Mouse (Mus musculus): ENCODE results near the gene Cd247.
"Not testable (repeated sequence)": the region's sequence is repeated elsewhere in the genome, so short reads cannot be mapped to it uniquely, and the experiment has no call there.

The Cd247 gene

GRCm38 (mm10) chr1:165788511-165788910 lies at the start of gene Cd247:
Gene Cd247, plus strand, starts transcription at chr1:165788681.
- DNase-seq (ENCODE audit: low spot score): no peak

GRCm38 (mm10) chr1:165738985-165739384 lies 49.5 kb upstream of the Cd247 start:
- DNase-seq (ENCODE audit: low spot score): no peak

- no peak for DNase-seq (ENCODE audit: low spot score)
Measured at GRCm38 (mm10) chr1:165741989-165742388, 46.5 kb upstream of the Cd247 start.

GRCm38 (mm10) chr1:165748053-165748452 lies 40.4 kb upstream of the Cd247 start:
- no peak for DNase-seq (ENCODE audit: low spot score)

- no peak for DNase-seq (ENCODE audit: low spot score)
Measured at GRCm38 (mm10) chr1:165751142-165751541, 37.3 kb upstream of the Cd247 start.

GRCm38 (mm10) chr1:165751838-165752237 lies 36.6 kb upstream of the Cd247 start:
- DNase-seq (ENCODE audit: low spot score): no peak

- no peak for DNase-seq (ENCODE audit: low spot score)
Measured at GRCm38 (mm10) chr1:165754205-165754604, 34.3 kb upstream of the Cd247 start.

- DNase-seq (ENCODE audit: low spot score): no peak
Measured at GRCm38 (mm10) chr1:165755194-165755593, 33.3 kb upstream of the Cd247 start.

- DNase-seq (ENCODE audit: low spot score): no peak
Measured at GRCm38 (mm10) chr1:165761522-165762305, 26.8 kb upstream of the Cd247 start.

- DNase-seq (ENCODE audit: low spot score): not testable (repeated sequence)
Measured at GRCm38 (mm10) chr1:165762498-165762897, 26.0 kb upstream of the Cd247 start.

- DNase-seq (ENCODE audit: low spot score): no peak
Measured at GRCm38 (mm10) chr1:165762914-165763634, 25.4 kb upstream of the Cd247 start.

GRCm38 (mm10) chr1:165763635-165764372 lies 24.7 kb upstream of the Cd247 start, which contains the start of gene Creg1:
Gene Creg1, plus strand, starts transcription at chr1:165763746.
- peak; percentile 90 for DNase-seq (ENCODE audit: low spot score)

GRCm38 (mm10) chr1:165764571-165764970 lies 23.9 kb upstream of the Cd247 start:
- no peak for DNase-seq (ENCODE audit: low spot score)

- DNase-seq (ENCODE audit: low spot score): no peak
Measured at GRCm38 (mm10) chr1:165765041-165765440, 23.4 kb upstream of the Cd247 start.

- DNase-seq (ENCODE audit: low spot score): no peak
Measured at GRCm38 (mm10) chr1:165765651-165766294, 22.7 kb upstream of the Cd247 start.

- DNase-seq (ENCODE audit: low spot score): no peak
Measured at GRCm38 (mm10) chr1:165766295-165766890, 22.1 kb upstream of the Cd247 start.

- no peak for DNase-seq (ENCODE audit: low spot score)
Measured at GRCm38 (mm10) chr1:165768894-165769512, 19.5 kb upstream of the Cd247 start.

- no peak for DNase-seq (ENCODE audit: low spot score)
Measured at GRCm38 (mm10) chr1:165770181-165770759, 18.2 kb upstream of the Cd247 start.

- DNase-seq (ENCODE audit: low spot score): peak; percentile 75
Measured at GRCm38 (mm10) chr1:165771491-165771897, 17.0 kb upstream of the Cd247 start.

- DNase-seq (ENCODE audit: low spot score): no peak
Measured at GRCm38 (mm10) chr1:165771998-165772397, 16.5 kb upstream of the Cd247 start.
